Mouse (Mus musculus) adrenal gland (tissue): ENCODE measurements around the gene Stx11.
"Not testable (repeated sequence)": the region's sequence is repeated elsewhere in the genome, so short reads cannot be mapped to it uniquely, and the experiment has no call there.

ENCODE experiments used
- intact Hi-C: fragments of 180-260 bp; cut with DNase I; formaldehyde crosslinking; loops from one replicate; pipeline ENCODE4 v1.15.1; 2025

Gene Stx11

DNA sequence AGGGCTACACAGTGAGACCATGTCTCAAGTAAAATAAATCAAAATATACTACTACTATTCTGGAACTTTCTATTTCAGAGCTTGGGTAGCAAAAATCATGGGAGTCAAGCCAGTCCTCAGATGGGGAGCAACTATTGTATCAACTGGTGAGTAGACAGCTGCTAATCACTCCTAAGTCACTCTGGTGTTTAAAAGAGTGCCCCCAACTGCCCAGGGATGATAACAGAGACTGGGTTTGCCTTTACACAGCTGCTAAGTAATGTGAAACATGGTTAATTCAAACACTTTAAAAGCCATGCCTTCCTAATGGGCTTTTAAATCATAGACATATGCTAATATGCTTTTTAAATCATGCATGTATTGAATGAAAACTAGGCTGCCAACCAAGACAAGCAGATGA, 1.9 kb downstream of the Stx11 start:
- intact Hi-C loops: no loop called here

GRCm38 (mm10) chr10:12961546-12961945, 2.6 kb downstream of the Stx11 start:
- intact Hi-C loops: no loop called here

DNA sequence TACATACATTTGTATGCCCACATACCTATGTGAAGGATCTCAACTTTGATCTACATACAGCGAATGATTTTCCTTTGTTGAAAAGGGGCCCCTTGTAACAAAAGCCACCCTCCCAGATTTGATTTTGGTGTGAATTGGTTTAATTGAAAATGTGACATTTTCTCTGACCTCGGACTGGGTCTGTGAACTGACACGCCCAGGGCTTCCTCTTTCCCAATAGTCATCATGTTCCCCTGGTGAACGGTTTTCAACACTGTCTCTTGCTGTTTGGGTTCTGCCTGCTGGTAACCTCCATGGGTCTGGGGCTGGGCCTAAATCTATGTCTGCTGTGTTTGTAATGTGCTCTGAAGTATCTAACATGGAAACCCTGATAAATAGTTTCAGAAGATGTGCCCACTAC, 6.8 kb downstream of the Stx11 start:
- intact Hi-C loops: no loop called here

GRCm38 (mm10) chr10:12955831-12956230, 8.3 kb downstream of the Stx11 start:
- intact Hi-C loops: no loop called here

- intact Hi-C loops: not testable (repeated sequence)
Observed at GRCm38 (mm10) chr10:12951358-12951757, 12.7 kb downstream of the Stx11 start.

GRCm38 (mm10) chr10:12949299-12949698, 14.8 kb downstream of the Stx11 start:
- intact Hi-C loops: no loop called here

- intact Hi-C loops: no loop called here
Observed at GRCm38 (mm10) chr10:12947606-12948005, 16.5 kb downstream of the Stx11 start.

GRCm38 (mm10) chr10:12941018-12941761, 22.9 kb downstream of the Stx11 start:
- intact Hi-C loops: no loop called here

DNA sequence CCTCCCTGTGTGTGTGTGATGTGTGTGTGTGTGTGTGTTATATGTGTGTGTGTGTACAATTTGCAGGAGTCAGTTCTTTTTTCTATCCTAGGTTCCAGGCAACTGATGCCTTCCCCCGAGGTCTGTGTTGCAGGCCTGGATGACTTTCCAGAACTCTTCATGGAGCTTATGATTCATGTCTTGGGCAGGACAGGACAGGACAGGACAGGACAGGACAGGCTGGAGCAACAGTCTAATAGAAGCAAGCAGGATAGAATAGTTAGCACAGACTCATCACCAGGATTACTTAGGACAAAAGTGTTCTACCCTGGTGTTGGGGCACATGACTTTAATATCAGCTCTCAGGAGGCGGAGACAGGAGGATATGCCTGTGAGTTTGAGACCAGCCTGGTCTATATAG, 25.3 kb downstream of the Stx11 start:
- intact Hi-C loops: no loop called here

DNA sequence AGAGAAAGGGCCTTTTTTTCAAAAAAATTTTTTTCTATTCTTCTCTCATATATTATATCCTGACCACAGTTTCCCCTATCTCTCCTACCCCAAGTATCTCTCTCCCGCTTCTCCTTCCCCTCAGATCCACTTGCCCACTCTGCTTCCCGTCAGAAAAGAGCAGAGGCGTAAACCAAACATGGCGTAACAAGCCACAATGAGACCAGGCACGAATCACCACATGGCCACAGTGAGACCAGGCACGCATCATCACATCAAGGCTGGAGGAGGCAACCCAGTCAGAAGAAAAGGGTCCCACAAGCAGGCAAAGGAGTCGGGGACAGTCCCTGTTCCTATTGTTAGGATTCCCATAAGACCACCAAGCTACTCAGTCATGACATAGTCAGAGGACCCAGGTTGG, 28.0 kb downstream of the Stx11 start:
- intact Hi-C loops: no loop called here

GRCm38 (mm10) chr10:12935575-12935974, 28.5 kb downstream of the Stx11 start:
- intact Hi-C loops: no loop called here

GRCm38 (mm10) chr10:12931492-12932400, 32.4 kb downstream of the Stx11 start:
- intact Hi-C loops: no loop called here

GRCm38 (mm10) chr10:12930351-12930905, 33.7 kb downstream of the Stx11 start:
- intact Hi-C loops: no loop called here

- intact Hi-C loops: no loop called here
Observed at GRCm38 (mm10) chr10:12929857-12930174, 34.3 kb downstream of the Stx11 start.

- intact Hi-C loops: no loop called here
Observed at GRCm38 (mm10) chr10:12929149-12929856, 34.8 kb downstream of the Stx11 start.

- intact Hi-C loops: no loop called here
Observed at GRCm38 (mm10) chr10:12928193-12928592, 35.9 kb downstream of the Stx11 start.

GRCm38 (mm10) chr10:12922574-12923353, 41.3 kb downstream of the Stx11 start:
- intact Hi-C loops: loop anchor here (2.0 to 5.0 kb wide), 2 partner anchors 42 to 75 kb away; partner anchors contain the start of gene Stx11

GRCm38 (mm10) chr10:12922077-12922573, 42.0 kb downstream of the Stx11 start:
- intact Hi-C loops: loop anchor here (2.0 to 5.0 kb wide), 2 partner anchors 43 to 75 kb away; partner anchors contain the start of gene Stx11

DNA sequence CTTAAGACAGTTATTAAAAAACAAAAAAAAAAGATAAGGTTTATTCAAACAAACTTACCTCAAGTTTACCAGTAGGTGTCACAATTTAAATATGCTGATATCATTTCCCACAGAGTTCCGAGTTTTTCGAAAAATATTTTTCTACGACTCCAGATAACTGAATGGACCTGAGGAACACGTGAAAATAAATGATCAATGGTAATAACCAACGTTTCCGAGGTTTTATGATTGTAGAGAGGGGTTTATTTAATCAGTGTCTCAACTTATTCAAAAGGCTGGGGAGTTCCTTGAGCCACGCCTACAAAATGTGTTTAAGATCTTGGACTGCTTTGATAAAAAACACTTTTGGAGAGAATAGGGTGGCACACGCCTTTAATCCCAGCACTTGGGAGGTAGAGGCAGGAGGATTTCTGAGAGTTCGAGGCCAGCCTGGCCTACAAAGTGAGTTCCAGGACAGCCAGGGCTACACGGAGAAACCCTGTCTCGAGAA, 42.5 kb downstream of the Stx11 start:
- intact Hi-C loops: loop anchor here (2.0 to 5.0 kb wide), 2 partner anchors 43 to 76 kb away; partner anchors contain the start of gene Stx11

DNA sequence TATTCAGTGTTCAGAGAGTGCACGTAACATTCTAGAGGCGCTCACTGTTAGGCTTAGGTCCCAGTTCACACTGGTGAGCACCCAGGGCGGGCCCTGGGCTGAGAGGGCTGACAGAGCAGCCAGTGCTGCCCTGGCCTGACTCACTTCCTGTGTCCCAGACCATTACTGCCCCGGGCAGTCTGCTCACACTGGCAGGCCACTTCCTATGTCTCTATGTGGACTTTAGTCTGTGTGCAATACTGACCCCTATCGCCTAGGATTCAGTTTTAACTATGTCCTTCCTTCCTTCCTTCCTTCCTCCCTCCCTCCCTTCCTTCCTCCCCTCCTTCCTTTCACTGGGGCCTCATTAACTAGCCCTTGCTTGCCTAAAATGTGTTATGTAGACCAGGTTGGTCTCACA, 44.8 kb downstream of the Stx11 start:
- intact Hi-C loops: loop anchor here (2.0 kb wide), 1 partner anchor 228 kb away; no protein-coding TSS in a partner anchor
